Mouse (Mus musculus): ENCODE measurements around the gene Ap5b1. TPM values are rescaled to one million over a fixed set of nuclear protein-coding genes. Genes with fewer than 3 reads are reported as not detected.

Ap5b1 gene
- polyA plus RNA-seq, 1 experiment from 2014 or later, result 1.8 TPM

- 73% methylated on average over 14 of the region's 14 CpGs for WGBS
- ATAC-seq (ENCODE audit: insufficient number of reproducible peaks, insufficient read depth, low FRiP score, low TSS enrichment, low read depth), result no peak
- Histone ChIP-seq H3K9ac (replicated peaks) (no peak overlapping the region), H3K27me3 (peaks cover 57% of the 10 kb centered on the region), H3K9me3 (no peaks in the 10 kb centered on the region), H3K27ac (no peak overlapping the region), H3K4me3 (replicated peaks) (no peak overlapping the region), H3K4me2 (no peak overlapping the region), H3K4me1 (replicated peaks) (peaks cover 9% of the 10 kb centered on the region; the same call in 1 of the 2 replicates), H3K36me3 (no peaks in the 10 kb centered on the region)
Measured at GRCm38 (mm10) chr19:5554212-5554611, 13.6 kb upstream of the Ap5b1 start.

- Histone ChIP-seq H3K27ac (no peak overlapping the region), H3K4me3 (replicated peaks) (no peak overlapping the region), H3K4me2 (no peak overlapping the region), H3K9ac (replicated peaks) (no peak overlapping the region), H3K4me1 (replicated peaks) (peaks cover 28% of the 10 kb centered on the region), H3K27me3 (peaks cover 93% of the 10 kb centered on the region), H3K9me3 (no peaks in the 10 kb centered on the region), H3K36me3 (no peaks in the 10 kb centered on the region)
- 44% methylated on average over 7 of the region's 7 CpGs for whole genome bisulfite sequencing
- no peak for ATAC-seq (ENCODE audit: insufficient number of reproducible peaks, insufficient read depth, low FRiP score, low TSS enrichment, low read depth)
Measured at GRCm38 (mm10) chr19:5558169-5558568, 9.7 kb upstream of the Ap5b1 start.

DNA sequence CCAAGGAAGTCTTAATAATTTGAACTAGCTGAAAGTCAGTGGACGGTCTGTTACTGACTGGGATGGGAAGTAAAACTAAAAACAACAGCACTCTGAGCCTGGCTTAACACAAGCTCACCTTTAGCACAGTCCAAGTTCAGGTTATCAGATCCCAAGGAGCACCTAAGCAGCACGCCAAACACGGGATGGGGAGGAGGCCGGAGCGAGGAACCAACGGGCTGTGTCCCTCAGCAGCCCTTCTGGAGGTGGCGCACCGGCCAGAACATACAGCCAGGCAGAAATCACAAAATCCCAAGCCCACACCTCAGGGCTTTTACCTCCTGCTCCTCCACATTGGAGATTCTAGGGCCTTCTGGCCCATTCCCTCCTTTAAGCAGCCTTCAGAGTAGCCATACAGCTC, 9.1 kb upstream of the Ap5b1 start:
- Histone ChIP-seq H3K9ac (replicated peaks) (no peak overlapping the region), H3K4me2 (no peak overlapping the region), H3K27me3 (peaks cover 94% of the 10 kb centered on the region), H3K27ac (no peak overlapping the region), H3K4me3 (replicated peaks) (0 out of 2 replicates have a peak overlapping the region, but pooled peaks have one; percentile 41), H3K36me3 (no peaks in the 10 kb centered on the region), H3K4me1 (replicated peaks) (peaks cover 28% of the 10 kb centered on the region), H3K9me3 (no peaks in the 10 kb centered on the region)
- 60% methylated on average over 8 of the region's 8 CpGs for WGBS
- no peak for ATAC-seq (ENCODE audit: insufficient number of reproducible peaks, insufficient read depth, low FRiP score, low TSS enrichment, low read depth)

GRCm38 (mm10) chr19:5559229-5559628, 8.6 kb upstream of the Ap5b1 start:
- peaks cover 23% of the 10 kb centered on the region for H3K4me1 ChIP-seq (replicated peaks)
- peak overlapping the region; percentile 41 for H3K4me3 ChIP-seq (replicated peaks)
- no peaks in the 10 kb centered on the region for H3K36me3 ChIP-seq
- H3K27me3 ChIP-seq, result peaks cover 94% of the 10 kb centered on the region
- H3K27ac ChIP-seq, result no peak overlapping the region
- no peak overlapping the region for H3K9ac ChIP-seq (replicated peaks)
- H3K4me2 ChIP-seq, result peak overlapping the region; percentile 80; the same call in 1 of the 2 replicates
- no peaks in the 10 kb centered on the region for H3K9me3 ChIP-seq
- WGBS, result 12% methylated on average over 8 of the region's 8 CpGs
- no peak for ATAC-seq (ENCODE audit: insufficient number of reproducible peaks, insufficient read depth, low FRiP score, low TSS enrichment, low read depth)

DNA sequence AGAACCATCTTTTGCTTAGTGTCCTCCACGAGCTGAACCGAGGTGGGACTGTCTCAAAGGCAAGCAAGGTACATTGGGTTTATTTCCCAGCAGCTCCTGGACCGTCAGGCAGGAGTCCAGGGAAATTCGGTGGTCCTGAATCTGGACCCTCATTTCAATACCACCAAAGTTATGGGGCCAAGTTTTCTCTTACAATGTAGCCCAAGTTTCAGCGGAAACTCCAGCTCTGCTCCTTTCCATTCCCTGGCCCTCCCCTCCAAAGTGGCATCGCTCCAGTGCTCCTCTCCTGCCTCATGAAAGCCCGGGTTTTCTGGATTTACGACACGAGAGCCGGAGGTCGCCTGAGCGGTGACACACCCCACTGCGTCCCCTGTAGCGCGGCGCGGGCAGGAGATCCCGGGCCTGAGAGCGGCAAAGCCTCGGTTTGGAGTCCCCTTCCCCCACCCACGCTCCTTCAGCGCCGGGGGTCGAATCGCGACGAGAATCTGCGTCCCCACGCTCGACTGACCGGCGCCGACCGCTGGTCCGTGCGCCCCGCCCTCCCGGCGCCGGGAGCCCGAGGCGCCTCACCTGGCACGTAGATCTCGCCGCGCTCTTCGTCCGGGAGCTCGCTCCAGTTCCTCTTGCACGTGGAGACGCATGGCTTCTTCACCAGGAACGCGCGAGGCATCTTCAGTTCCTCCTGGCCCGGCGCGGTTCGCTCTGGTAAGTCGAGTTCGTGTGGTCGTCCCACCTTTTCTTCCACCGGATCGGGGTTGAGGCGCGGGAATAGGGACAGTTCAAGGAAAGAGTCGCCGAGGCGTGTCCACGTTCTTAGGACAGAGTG, 8.0 kb upstream of the Ap5b1 start:
- Histone ChIP-seq H3K9me3 (no peaks in the 10 kb centered on the region), H3K27me3 (peaks cover 99% of the 10 kb centered on the region), H3K4me2 (peak overlapping the region; percentile 80), H3K4me3 (replicated peaks) (peak overlapping the region; percentile 41), H3K27ac (no peak overlapping the region), H3K4me1 (replicated peaks) (peaks cover 22% of the 10 kb centered on the region), H3K36me3 (no peaks in the 10 kb centered on the region), H3K9ac (replicated peaks) (peak overlapping the region; percentile 47)
- WGBS, result 1% methylated on average over 69 of the region's 69 CpGs
- no peak for ATAC-seq (ENCODE audit: insufficient number of reproducible peaks, insufficient read depth, low FRiP score, low TSS enrichment, low read depth)

DNA sequence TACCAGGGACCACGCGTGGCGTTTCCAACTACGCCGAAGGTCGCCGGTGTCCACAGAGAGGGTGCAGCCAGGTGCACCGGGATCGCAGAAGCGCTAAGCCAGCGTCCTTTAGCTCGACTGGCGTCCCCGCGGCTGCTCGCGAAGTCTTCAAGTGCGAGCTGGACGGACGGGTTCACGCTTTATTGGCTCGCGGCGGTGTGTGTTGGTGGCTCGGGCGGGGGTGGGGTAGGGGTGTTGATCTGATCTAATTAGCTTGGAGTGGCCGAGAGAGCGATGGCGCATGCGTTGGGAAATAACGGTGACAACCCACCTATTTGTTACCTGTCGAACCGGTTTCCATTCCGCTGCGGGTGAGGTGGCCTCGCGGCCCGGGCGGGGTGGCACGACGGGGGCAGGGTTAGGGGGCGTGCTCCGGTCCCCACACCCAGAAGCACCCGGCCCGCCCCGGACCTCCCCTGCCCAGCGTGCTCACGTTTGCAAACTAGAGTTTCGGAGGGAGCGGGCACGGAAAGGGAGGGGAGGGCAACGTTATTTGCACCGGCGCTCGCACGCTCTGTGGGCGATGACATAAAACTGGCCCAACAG, 7.3 kb upstream of the Ap5b1 start, which contains the start of gene Ovol1:
Gene Ovol1, minus strand, starts transcription at position 190 of the 585 bp plus-strand sequence.
- Histone ChIP-seq H3K4me2 (peak within 1 kb of the TSS; percentile 80), H3K4me1 (replicated peaks) (peaks cover 22% of the 10 kb centered on the region), H3K36me3 (no peaks in the 10 kb centered on the region), H3K27me3 (peaks cover 97% of the 10 kb centered on the region), H3K9ac (replicated peaks) (peak within 1 kb of the TSS; percentile 47), H3K4me3 (replicated peaks) (peak within 1 kb of the TSS; percentile 41), H3K27ac (no peak within 1 kb of the TSS), H3K9me3 (no peaks in the 10 kb centered on the region)
- under 1% methylated on average over 56 of the region's 57 CpGs for WGBS
- no peak for ATAC-seq (ENCODE audit: insufficient number of reproducible peaks, insufficient read depth, low FRiP score, low TSS enrichment, low read depth)

GRCm38 (mm10) chr19:5561252-5561790, 6.5 kb upstream of the Ap5b1 start:
- no peaks in the 10 kb centered on the region for H3K36me3 ChIP-seq
- no peak overlapping the region for H3K27ac ChIP-seq
- H3K4me3 ChIP-seq (replicated peaks), result peak overlapping the region; percentile 41
- WGBS, result 12% methylated on average over 10 of the region's 10 CpGs
- peak overlapping the region; percentile 47; the same call in 1 of the 2 replicates for H3K9ac ChIP-seq (replicated peaks)
- H3K9me3 ChIP-seq, result no peaks in the 10 kb centered on the region
- H3K4me2 ChIP-seq, result peak overlapping the region; percentile 80
- peaks cover 22% of the 10 kb centered on the region for H3K4me1 ChIP-seq (replicated peaks)
- peaks cover 97% of the 10 kb centered on the region for H3K27me3 ChIP-seq
- no peak for ATAC-seq (ENCODE audit: insufficient number of reproducible peaks, insufficient read depth, low FRiP score, low TSS enrichment, low read depth)

- Histone ChIP-seq H3K36me3 (no peaks in the 10 kb centered on the region), H3K9ac (replicated peaks) (no peak overlapping the region), H3K27me3 (peaks cover 97% of the 10 kb centered on the region), H3K4me2 (no peak overlapping the region), H3K9me3 (no peaks in the 10 kb centered on the region), H3K4me1 (replicated peaks) (peaks cover 28% of the 10 kb centered on the region), H3K4me3 (replicated peaks) (no peak overlapping the region), H3K27ac (no peak overlapping the region)
- 47% methylated on average over 3 of the region's 3 CpGs for WGBS
- no peak for ATAC-seq (ENCODE audit: insufficient number of reproducible peaks, insufficient read depth, low FRiP score, low TSS enrichment, low read depth)
Measured at GRCm38 (mm10) chr19:5561886-5562285, 5.9 kb upstream of the Ap5b1 start.

DNA sequence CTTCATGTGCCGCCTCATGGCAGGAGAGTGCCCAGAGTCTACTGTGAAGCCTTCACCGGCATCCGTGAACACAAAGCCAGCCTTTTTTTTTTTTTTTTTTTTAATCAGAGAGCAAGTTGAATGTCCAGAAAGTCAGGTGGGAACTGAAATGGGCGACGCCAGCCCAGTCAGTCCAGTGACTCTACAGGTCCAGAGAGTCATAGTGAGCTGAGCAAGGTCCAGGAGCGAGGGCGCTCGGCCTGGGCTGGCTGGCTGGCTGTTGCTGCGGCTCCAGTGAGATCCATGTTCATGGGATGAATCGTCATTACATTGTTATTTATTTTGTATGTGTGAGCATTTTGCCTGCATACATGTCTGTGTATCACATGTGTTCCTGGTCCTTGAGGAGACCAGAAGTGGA, 5.0 kb upstream of the Ap5b1 start:
- no peak overlapping the region for H3K27ac ChIP-seq
- 91% methylated on average over 10 of the region's 10 CpGs for WGBS
- ATAC-seq (ENCODE audit: insufficient number of reproducible peaks, insufficient read depth, low FRiP score, low TSS enrichment, low read depth), result no peak

GRCm38 (mm10) chr19:5566316-5566715, 1.5 kb upstream of the Ap5b1 start:
- no peak for ATAC-seq (ENCODE audit: insufficient number of reproducible peaks, insufficient read depth, low FRiP score, low TSS enrichment, low read depth)
- H3K27ac ChIP-seq, result no peak overlapping the region
- no peaks in the 10 kb centered on the region for H3K36me3 ChIP-seq
- H3K27me3 ChIP-seq, result peaks cover 74% of the 10 kb centered on the region
- no peaks in the 10 kb centered on the region for H3K9me3 ChIP-seq
- no peak overlapping the region for H3K4me3 ChIP-seq (replicated peaks)
- no peak overlapping the region for H3K4me2 ChIP-seq
- no peak overlapping the region for H3K9ac ChIP-seq (replicated peaks)
- peaks cover 24% of the 10 kb centered on the region for H3K4me1 ChIP-seq (replicated peaks)
- 53% methylated on average over 5 of the region's 5 CpGs for WGBS

More for the DNA sequence above, 5.0 kb upstream of the Ap5b1 start:
- Histone ChIP-seq H3K36me3 (no peaks in the 10 kb centered on the region), H3K9me3 (no peaks in the 10 kb centered on the region), H3K27me3 (peaks cover 91% of the 10 kb centered on the region), H3K4me2 (no peak overlapping the region), H3K4me1 (replicated peaks) (peaks cover 35% of the 10 kb centered on the region), H3K4me3 (replicated peaks) (no peak overlapping the region), H3K9ac (replicated peaks) (no peak overlapping the region)

- peak overlapping the region; percentile 76 for H3K27ac ChIP-seq
Measured at GRCm38 (mm10) chr19:5567180-5567533, 668 bp upstream of the Ap5b1 start.

More at GRCm38 (mm10) chr19:5567180-5567533, 668 bp upstream of the Ap5b1 start:
- Histone ChIP-seq H3K4me2 (peak overlapping the region; percentile 90), H3K27me3 (peaks cover 66% of the 10 kb centered on the region), H3K36me3 (no peaks in the 10 kb centered on the region), H3K4me1 (replicated peaks) (peaks cover 24% of the 10 kb centered on the region), H3K4me3 (replicated peaks) (peak overlapping the region; percentile 73), H3K9ac (replicated peaks) (peak overlapping the region; percentile 66), H3K9me3 (no peaks in the 10 kb centered on the region)
- ATAC-seq (ENCODE audit: insufficient number of reproducible peaks, insufficient read depth, low FRiP score, low TSS enrichment, low read depth), result 0 out of 2 replicates have a peak, but pooled peaks have one; percentile 26
- WGBS, result 4% methylated on average over 26 of the region's 26 CpGs
